Mouse (Mus musculus): ENCODE measurements at regions not wholly inside any gene's neighbourhood (a gene's known extent, or its start where the extent isn't known, plus 50 kb on each side); places are given as distances from the start of the nearest gene placed in this dataset.

DNA sequence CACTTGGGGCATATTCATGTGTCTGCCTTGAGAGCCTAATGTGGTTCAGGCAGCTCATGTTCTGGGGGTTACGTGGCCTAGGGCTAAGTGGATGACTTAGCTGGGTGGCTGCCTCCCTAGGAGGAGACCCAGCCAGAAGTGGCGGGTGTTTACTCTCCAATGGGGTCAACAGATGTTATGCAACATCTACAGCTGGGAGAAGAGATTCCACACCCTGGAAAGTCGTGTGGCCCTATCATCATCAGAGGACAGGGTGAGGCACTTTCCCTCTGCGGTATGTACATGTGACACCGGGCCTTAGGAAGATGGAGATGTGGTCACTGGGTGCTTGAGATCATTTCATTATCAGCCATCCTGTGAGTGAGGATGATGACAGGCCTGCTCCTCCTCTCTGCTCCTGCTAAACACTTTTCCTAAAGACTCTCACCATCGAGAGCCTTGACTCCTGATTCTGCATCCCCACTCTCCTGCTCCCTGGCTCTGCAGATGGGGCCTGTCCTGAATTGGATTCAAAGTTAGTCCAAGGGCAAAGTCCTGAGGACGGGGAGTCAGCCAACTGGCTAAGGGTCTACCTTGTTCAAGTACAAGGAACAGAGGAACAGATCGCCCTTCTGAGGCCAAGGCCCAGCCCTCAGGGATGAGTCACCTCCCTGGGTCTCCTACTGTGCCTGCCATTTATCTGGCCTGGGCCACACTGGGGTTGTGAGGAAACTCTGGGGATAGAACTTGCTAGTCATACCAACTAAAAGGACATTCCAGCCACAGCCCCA, 99.8 kb upstream of the Cops8 start:
- DNase-seq (ENCODE audit: low spot score in 2 of 2): peak in 1 of 2 experiments; percentile 54

GRCm38 (mm10) chr1:90504583-90505080, 98.1 kb upstream of the Cops8 start:
- no peak for DNase-seq (ENCODE audit: low spot score in 2 of 2)

- no peak for DNase-seq (ENCODE audit: low spot score in 2 of 2)
These were observed 97.2 kb upstream of the Cops8 start for GRCm38 (mm10) chr1:90505599-90505998.

GRCm38 (mm10) chr1:90506582-90506981, 96.2 kb upstream of the Cops8 start:
- DNase-seq (ENCODE audit: low spot score in 2 of 2): no peak

DNA sequence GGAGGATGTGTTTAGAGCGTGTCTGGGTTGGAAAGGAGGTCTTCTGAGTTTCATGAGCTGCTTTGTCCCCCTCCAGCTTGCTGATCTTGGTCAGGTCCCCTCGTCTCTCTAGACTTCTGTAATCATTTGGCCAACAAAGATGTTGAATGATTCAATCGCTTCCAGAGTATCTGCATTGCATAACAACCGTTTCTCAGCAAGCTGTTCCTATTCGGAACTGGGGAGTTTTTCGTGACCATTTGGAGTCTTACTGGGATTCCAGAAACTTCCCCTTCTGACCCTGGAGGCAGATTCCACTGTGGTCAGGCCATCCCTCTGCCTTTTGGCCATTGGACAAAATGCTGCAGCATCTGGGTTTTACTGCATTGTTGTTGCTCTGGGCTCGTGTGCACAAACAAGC, 93.4 kb upstream of the Cops8 start:
- DNase-seq (ENCODE audit: low spot score in 2 of 2): no peak

DNA sequence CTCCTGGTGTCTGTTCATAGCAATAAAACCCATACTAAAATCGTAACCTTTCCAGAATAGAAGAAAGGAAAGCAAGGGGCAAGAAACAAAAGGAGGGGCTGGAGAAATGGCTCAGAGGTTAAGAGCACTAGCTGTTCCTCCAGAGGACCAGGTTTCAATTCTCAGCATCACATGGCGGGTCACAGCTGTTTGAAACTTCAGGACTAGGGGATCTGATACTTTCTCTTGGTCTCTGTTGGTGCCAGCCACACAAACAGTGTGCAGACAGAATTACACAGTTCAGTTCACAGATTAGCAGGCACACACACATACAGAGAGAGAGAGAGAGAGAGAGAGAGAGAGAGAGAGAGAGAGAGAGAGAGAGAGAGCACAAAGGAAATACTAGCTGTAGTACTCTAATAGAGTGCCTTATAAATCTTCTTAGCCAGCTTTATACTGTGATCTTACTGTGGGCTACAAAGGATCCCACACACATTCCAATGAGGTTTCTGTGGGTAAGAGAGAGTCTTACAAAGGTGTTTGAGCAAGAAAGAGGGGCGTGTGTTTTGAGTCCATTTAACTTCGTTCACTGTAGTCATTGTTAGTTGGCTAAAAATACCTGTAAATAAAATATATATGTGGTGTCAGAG, 89.2 kb upstream of the Cops8 start:
- no peak for DNase-seq (ENCODE audit: low spot score in 2 of 2)

DNA sequence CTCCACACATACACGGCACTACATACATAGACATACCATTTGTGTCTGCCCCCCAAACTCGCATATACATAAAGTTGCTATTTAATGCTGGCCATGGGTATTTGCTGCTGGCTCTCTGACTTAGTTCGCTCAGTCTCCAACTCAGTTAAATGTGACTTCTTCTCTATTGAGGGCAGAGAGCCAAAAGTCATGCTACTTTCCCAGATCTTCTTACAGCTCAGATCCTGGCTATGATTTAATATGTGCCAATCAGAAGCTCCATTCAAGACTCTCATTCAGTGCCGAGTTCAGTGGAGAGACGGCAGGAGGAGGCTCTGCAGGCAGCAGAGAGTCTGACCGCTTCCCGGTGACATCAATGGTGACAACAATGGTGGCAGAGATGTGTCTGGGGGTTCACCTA, 88.6 kb upstream of the Cops8 start:
- no peak for DNase-seq (ENCODE audit: low spot score in 2 of 2)

DNA sequence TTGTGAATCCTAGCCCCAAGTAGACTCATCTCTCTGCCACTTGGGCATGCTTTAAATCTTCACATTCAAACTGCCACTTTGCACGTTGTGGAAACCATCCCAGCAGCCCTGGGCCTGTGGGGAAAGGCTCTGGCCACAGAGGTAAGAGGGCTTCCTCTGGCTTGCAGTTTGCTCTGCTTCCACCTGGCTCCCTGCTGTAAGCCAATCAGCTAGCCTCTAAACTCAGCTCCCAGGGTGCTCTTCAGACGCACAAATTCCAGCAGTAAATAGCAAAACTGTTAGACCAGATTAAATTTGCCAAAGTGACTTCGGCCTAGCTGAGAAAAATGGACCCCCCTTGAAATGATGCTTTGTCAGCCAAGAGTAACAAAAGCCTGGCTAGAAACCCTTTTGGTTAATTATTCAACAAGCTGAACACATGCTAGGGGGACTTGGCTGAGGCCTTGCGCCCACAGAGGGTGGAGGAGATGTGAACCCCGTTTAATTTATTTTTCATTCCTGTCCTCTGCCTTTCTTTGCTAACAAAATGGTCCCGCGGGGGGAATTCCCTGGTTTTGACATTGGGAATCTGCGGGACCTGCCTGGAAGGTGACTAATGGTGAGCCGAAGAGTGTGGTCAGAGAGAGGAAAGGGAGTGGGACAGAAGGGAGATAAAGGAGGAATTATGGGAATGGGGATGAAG, 84.1 kb upstream of the Cops8 start:
- DNase-seq (ENCODE audit: low spot score in 2 of 2): no peak

DNA sequence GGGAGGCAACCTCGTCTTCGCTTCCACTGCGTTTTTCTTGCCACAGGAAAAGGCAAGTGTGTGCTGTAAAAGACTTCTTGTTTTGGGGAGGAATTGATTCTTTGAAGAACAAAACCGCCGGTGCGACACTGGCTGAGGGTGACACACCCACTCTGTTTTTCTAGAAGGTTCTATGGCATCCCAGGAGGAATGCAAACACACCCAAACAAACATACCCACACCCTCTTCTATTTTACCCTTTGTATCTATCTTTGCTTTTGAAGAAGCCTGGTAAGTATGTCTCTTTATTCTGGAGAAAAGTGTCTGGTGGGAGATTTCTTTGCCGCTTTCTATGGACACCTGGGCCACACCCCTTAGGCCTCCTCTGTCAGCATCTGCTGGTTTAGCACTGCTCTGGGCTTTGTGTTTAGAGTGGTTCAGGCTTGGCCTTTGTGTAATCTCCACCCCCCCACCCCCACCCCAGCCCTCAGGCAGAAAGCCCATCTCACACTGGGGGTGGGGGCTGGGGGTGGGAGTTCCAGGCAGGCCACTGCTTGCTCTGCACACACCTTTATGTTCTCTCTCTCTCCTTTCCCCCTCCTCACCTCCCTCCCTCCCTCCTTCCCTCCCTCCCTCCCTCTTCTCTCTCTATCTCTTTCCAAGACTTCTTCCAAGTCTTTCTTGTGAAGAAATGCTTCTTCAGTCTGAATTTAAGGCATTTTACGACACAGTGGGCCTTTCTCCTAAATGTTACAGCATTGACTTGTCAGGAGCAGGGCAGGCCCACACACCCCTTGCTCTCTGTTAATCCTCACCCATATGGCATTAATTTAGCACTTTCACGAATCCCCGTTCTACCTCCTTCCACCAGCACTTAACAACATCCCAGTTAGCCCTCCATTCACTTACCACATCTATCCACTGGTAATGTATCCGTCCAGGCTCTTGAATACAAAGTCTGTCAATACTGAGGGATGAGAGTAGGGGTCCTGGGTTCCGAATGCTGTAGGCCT, 83.2 kb upstream of the Cops8 start:
- DNase-seq (ENCODE audit: low spot score in 2 of 2): no peak

- no peak for DNase-seq (ENCODE audit: low spot score in 2 of 2)
These were observed 80.5 kb upstream of the Cops8 start for GRCm38 (mm10) chr1:90522294-90522693.

DNA sequence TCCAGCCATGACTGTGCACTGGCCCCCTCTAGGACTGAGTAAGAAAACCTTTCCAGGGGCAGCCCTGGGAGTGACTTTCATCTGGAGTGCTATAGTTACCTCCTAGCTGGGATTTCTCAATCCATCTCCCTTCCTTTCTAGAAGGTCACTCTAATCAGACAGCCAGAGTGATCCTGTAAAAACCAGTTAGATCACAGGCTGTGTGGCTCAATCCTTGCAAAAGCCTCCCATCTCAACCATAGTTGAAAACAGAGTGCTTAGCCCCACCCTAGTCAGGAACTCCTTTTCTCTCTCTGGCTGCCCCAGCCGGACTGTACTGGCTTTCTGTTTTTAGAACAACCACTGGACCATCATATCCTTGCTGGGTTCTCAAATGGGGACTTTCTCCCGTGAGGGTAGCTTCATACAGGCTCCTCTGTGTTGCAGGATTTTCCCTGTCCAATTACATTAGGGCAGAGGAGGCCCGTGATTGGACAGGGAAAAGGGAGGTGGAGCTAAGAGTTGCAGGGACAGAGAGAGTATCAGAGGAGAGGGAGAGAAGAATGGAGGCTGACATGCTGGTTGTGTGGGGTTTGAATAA, 78.0 kb upstream of the Cops8 start:
- DNase-seq (ENCODE audit: low spot score in 2 of 2): no peak

DNA sequence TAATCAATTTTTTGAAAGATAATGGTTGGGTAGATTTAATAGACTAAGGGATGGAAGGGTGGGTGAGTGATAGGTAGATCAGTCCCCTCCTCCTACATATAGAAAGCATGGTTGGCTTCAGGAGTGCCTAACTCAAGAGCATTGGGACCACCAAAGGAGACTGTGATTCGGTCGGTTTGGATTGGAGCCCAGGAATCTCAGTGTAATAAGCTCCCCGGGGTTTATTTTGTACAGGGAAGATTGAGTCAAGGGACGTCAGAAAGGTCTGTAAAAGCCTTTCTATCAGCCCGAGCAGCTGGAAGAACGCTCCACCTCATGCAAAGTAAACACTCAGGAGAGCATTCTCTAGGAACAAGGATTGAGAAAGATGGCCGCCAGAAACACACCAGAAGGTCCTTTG, 76.5 kb upstream of the Cops8 start:
- no peak for DNase-seq (ENCODE audit: low spot score in 2 of 2)

GRCm38 (mm10) chr1:90527947-90528717, 74.6 kb upstream of the Cops8 start:
- no peak for DNase-seq (ENCODE audit: low spot score in 2 of 2)

DNA sequence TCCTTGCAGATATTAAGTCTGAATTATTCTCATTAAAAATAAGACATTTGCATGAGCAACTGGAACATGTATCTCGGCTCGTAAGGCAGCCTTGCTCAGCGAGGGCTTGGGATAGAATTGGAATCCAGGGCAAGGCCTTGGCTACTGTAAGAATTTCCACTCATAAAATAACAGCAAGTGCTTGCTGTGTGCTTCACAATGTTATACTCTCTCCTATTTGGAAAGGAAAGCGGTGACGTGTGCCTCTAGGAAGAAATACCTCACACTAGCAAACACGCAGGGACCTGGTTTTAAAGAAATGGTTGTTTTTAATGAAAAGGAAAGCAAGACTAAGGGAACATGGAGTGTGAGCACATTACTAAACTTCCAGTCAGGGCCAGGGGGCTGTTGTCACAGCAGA, 69.3 kb upstream of the Cops8 start:
- DNase-seq (ENCODE audit: low spot score in 2 of 2): no peak

DNA sequence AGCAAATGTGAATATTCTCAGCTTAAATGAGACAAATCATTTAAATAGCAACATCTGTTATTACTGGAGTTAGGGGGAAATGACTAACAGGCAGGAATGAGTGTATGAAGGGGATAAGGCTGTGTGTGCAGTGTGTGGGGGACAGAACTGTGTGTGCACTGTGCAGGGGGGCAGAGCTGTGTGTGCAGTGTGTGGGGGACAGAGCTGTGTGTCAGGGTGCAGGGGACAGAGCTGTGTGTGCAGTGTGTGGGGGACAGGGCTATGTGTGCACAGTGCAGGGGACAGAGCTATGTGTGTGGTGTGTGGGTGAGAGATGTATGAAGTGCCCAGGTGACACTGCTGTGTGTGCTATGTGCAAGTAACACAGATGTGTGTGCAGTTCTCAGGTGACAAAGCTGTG, 66.7 kb upstream of the Cops8 start:
- no peak for DNase-seq (ENCODE audit: low spot score in 2 of 2)

GRCm38 (mm10) chr1:90543801-90544795, 58.7 kb upstream of the Cops8 start:
- no peak for DNase-seq (ENCODE audit: low spot score in 2 of 2)

DNA sequence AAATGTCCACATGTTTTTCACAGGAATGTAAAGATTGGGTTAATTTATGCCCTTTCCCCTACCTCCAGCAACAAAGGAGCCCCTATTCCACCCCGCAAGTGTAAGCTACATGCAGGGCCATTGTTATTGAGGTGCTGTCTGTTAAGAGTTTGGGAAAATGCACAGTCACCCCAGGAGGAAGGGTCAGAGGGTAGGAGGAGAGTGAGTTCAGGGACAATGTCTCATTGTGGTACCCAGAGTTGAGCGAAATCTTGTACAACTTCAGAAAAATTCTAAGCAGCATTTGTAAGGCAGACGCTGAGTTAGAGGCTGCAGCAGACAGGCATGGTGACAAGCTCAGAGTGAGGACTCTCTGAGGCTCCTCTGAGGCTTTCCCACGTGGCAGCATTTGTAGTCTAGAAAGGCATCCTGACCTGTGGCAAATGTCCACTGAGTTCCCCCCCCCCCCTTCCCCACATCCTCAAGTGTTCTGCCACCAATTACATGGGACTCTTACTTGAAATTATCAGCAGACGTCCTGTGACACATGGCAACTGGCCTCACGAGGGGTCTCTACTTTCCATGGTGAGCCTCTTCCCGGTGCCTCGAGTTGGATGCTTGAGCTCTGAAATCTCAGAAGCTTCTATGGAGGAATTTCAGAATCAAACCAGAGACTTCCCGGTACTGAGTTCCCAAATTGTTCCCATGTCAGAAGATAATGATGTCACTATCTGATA, 57.8 kb upstream of the Cops8 start:
- DNase-seq (ENCODE audit: low spot score in 2 of 2): no peak

- no peak for DNase-seq (ENCODE audit: low spot score in 2 of 2)
These were observed 50.1 kb upstream of the Cops8 start for GRCm38 (mm10) chr1:90552644-90553043.

Data from urinary bladder, adult 18-20 months (tissue).